Mouse (Mus musculus) thymus, adult 2 months (tissue): ENCODE data around the gene Runx2.

Source experiments
- CTCF ChIP-seq: fragments of 200-500 bp; IDR thresholded peaks from 2 replicates; pipeline ENCODE4 v1.5.1; 2012; ENCODE audit warnings: mild to moderate bottlenecking, control low read depth, low read length, moderate library complexity, borderline replicate concordance; ENCODE audit not compliant: control insufficient read depth, poor library complexity, insufficient read depth; ENCODE audit errors: extremely low read depth
- POLR2A ChIP-seq: fragments of 200-500 bp; IDR thresholded peaks from 2 replicates; pipeline ENCODE4 v1.6.1; 2012; ENCODE audit warnings: mild to moderate bottlenecking, low read length, control low read depth, moderate library complexity; ENCODE audit not compliant: control insufficient read depth, poor library complexity, insufficient read depth; ENCODE audit errors: extremely low read depth

DNA sequence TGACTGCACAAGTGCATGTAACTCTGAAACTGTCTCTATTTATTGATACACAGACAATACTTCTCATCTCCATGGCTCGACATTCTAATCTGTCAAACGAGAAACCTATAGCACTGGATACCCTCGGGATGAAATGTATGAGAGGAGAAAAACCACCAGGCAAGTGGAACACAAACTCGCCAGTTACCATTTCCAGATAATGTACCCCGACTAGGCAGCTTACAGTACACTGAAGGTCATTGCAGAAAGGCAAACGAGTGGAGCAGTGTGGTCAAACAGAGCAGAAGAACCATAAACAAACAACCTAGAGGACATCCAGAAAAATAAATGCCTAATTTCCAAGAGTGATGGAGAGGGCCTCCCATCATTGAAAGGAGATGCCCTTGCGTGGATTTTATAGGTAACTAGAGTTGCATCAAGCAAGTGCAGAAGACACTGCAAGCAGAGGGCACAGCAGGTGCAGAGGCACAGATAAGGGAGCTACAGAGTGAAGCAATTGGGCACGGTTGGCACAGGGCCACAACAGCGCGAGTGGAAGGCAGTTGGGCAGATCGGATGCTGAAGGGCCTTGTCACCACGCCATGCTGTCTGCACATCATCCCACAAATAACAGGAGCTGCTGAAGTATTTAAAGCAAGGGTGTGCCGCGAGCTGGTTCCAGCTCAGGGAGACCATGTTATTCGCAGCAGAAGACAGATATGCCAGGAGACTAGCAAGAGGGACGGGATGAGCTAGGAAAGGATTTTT, 142.5 kb downstream of the Runx2 start:
- TF ChIP-seq POLR2A (no peak), CTCF (no peak)
